Mouse (Mus musculus) layer of hippocampus, adult 9-11 months (tissue): Measurements from ENCODE around the gene Actr2.
A peak's percentile ranks its signal among the peaks of the same experiment; 100 is the strongest.
"Not testable (repeated sequence)": the region's sequence is repeated elsewhere in the genome, so short reads cannot be mapped to it uniquely, and the experiment has no call there.

Experiments
- DNase-seq: peaks from one replicate; pipeline ENCODE4 v3.0.0; 2022

Gene Actr2

DNA sequence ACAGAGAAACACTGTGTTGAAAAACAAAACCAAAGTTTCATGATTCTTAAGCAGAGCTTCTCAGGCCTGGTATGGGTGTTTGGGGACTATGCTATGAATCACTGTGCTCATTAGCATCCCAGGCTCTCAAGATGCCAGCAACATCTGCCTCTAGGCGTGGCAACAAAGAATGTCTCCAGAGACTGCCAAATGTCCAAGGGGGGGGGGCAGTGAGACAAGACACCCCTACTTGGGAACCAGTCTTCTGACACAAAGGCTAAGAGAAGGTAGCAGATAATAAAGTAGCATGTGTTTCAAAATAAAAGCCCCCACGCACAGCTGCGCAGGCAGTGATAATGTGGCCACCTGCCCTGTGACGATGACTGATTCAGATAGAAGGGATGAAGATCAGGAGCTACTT is 69.5 kb downstream of the Actr2 start:
- DNase-seq = peak; percentile 49

DNA sequence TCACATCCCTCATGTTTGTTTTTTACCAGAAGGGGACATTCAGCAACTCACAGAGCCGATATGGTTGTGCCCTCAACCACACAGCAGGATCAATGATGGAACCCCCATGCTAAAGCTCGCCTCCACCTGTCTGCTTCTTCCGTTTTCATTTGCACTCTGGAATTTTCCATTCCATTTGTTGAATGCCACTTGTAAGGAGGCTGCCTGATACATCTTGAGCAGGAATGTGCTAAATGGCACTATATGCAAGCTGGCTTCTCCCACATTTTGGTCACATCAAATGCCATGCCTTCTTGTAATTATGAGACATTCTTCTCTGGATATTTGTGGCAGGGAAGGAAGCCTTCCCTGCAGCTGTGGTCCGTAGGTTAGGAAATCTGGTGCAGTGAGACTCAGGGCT is 70.6 kb downstream of the Actr2 start:
- peak; percentile 75 for DNase-seq

DNA sequence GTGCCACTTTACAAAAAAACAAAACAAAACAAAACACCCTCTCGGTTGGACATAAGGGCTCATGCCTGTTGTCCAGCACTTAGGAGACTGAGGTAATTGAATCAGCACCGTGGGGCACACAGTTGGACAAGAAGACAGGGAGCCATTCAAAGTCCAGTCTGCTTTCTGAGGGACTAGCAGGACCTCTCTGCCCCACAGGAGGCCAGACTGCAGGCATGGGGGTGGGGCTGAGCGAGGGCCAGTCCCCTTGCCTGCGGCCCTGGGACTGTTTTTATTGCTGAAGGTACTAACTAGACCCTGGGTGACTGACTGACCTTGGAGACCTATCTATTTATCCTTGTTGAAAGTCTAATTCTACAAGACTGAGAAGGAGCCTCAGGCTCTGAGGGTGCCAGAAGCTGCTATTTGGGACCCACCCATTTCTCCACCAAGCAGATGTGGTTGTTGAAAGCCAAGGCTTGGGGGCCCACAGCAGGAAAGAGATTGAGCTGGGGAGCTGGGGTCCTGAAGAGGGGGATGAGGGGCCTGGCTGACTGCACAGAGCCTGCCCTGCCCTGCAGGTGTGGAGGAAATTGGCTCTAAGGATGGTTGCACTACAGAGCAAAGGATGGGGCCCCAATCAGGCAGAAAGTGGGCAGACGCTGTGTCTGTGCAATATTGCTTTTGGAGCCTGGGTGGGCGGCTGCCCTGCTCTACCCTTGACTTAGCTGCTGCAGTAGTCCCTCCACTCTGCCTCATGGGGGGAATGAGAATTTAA is 71.4 kb downstream of the Actr2 start:
- no peak for DNase-seq

DNA sequence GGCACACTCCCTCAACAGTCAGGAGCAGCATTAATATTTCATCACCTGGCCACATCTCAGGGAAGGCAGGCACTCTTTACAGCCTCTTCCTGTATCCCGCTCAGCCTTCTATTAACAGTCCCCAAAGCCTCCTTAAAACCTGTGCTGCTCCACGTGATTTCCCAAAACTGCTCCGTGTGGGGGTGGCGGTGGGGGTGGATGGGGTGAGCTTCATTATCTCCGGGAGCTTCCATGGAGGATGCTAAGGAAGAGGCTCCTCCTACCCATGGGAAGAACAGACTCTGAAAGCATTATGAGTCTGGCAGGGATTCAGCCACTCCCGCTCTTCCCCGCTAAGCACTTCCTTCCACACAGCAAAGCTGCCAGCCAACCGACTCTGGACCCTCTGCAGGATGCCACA is 74.0 kb downstream of the Actr2 start:
- peak; percentile 72 for DNase-seq

DNA sequence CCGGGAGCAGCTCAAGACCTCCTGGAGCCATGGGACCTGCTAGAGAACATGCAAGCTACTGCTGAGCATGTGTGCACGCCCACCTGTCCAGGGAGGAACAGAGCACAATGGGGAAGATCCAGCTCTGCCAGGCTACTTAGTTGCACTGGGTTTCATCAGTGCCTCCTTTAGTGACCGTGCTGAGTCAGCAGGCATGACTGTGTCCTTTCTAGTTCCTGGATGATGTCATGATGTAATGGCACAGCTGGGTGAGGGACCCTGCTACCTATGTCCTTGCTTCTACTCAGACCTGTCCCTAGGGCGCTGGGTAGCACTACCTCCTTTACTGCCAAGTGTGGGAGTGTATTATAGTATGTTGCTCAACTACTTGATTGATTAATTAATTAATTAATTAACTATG is 75.0 kb downstream of the Actr2 start:
- DNase-seq = no peak

DNA sequence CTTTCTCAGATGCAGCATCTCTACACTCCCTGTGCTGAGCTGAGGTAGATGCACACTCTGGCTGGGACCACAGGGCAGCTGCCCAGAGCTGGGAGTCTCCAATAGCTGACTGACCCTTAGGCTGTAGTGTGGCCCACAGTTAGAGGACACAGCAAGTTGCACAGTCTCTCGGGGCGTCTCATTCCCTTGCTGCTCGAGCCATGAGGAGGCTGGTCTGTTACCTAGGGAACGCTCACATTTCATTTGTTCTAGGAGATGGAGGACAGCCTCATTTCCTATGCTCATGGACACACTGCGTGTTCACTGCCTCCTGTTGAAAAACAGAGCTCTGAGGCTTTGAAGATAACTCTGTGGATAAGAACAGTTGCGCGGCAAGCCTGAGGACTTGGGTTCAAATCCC is 76.7 kb downstream of the Actr2 start:
- peak; percentile 55 for DNase-seq

DNA sequence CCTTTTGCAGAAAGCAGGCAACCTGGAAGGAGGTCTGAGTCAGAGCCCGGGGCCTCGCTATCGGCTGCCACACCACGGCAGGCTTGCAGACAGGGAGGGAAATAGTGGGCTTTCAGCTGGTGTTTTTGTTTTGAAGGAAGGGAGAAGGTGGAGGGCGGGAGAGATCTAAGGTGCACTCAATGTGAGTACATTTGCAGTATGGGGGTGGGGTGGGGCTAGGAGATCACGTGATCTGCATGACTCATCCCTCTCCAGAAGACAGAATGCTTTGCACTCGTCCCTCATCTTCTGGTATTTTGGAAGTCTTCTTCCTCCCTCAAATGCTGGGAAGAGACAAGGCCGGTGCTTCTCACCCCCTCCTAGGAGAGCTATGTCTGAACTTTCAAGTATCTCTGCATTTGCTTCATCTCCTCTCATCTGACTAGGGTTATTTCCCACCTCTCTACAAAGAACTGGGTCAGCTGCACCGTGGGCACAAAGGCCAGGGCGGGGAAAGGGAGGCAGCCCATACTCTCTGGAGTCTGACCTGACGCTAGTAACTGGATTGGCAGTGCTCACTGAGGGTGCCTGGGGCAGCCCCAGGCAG is 77.3 kb downstream of the Actr2 start:
- peak; percentile 48 for DNase-seq

DNA sequence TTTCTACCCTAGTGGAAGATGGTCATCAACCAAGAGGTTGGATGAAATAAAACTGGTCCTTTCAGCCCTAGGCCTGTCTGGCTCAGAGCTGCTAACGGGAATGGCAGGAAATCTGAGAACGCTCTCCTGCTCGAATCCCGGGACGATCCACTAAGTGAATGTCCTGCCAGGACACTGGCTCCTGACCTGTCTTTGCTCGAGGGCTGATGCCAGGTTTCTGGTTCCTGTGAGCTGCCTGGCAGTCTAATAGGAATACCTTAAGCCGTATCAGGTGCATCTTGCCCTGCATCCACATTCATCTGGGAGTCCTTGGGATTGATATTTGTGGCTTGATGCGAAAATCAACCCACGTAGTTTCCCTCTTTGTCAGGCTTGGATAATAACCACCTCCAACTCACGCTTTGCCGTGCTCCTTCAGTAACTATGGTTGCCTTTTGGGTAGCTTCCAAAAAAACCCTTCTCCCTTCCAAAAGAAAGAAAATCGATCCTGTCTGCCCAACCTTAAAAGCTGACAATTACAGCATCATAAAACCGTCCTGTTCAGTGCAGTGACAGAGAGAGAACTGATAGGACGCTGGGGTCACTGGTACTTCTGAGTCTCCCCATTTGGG is 78.3 kb downstream of the Actr2 start:
- DNase-seq = no peak

DNA sequence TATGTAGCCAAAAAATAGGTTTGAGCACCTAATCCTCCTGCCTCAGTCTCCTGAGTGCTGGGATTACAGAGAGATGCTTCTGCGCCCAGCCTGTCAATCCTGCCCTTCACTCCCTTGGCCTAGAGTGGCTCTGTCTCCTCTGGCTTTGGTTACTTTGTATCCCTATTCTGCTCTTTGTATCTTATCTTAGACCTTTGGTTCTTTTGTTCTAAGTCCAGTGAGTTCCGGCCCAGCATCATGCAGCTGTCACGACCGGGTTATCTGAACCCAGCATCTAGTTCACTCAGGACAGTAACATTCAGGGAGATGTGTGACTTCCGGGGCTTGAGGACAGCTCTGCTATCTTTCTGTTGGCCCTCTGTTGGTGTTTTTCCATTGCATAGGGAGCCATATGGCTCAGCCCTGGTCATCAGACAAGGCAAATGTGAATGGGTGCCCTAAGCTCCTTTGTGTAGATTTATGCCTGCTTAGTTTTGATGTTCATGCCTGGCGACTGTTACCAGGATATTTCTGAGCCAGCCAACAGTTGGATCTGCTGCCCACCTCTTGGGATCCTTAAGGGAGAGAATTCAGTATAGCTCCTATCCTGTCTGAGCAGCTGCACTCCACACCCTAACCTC is 79.1 kb downstream of the Actr2 start:
- no peak for DNase-seq

DNA sequence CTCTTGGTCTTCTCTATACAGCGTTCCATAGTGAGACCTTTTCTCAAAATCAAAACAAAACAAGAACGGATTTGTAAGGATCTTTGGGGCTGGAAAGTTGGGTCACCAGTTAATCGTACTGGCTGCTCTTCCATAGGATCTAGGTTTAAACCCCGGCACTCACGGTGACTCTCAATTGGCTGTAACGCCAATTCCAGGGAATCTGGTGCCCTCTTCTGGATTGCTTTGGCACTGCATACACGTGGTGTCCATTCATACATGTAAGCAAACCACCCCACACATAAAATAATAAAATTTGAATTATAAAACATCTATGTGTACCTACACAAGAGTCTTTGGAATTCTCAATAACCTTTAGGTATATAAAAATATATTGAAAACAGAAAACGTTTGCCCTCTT is 81.2 kb downstream of the Actr2 start:
- DNase-seq = no peak

DNA sequence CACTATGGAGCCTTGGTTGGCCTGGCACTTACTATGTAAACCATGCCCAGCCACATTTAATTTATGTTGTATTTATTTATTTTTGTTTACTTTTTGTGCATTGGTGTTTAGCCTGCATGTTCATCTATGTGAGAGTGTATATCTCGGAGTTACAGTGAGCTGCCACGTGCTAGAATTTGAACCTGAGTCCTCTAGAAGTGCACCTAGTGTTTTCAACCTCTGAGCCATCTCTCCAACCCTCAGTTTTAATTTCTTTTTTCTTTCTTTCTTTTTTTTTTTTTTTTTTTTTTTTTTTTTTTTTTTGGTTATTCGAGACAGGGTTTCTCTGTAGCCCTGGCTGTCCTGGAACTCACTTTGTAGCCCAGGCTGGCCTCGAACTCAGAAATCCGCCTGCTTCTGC is 81.7 kb downstream of the Actr2 start:
- not testable (repeated sequence) for DNase-seq

DNA sequence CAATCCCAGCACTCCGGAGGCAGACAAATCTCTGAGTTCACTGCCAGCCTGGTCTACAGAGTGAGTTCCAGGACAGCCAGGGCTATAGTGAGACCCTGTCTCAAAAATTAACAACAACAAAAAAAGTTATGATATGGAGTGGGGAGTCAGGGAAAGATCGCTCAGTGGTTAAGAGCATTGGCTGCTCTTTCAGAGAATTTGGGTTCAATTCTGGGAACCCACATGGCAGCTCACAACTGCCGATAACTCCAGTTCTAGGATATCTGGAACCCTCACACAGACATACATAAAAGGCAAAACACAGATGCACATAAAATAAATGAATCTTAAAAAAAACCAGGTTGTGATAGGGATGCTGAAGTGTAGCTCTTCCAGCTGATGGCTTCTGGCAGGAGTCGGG is 83.7 kb downstream of the Actr2 start:
- no peak for DNase-seq

DNA sequence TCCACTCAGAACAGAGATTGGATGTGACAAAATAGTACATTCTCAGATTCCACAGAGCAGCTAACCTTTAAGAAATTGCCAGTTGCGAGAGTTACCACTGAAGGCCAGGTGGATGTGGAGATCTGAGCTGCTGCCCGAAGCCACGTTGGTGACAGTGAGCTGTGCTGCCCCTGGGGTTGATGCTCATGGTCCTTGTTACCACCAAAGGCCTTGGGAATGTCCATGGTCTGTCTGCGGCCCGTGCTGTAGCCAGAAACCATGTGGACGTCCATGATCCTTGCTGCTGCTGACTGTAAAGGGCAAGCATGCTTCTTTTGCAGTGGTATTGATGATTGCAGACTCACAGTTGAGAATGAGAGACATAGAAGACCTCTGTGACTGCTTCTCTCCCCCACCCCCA is 84.3 kb downstream of the Actr2 start:
- DNase-seq = no peak

DNA sequence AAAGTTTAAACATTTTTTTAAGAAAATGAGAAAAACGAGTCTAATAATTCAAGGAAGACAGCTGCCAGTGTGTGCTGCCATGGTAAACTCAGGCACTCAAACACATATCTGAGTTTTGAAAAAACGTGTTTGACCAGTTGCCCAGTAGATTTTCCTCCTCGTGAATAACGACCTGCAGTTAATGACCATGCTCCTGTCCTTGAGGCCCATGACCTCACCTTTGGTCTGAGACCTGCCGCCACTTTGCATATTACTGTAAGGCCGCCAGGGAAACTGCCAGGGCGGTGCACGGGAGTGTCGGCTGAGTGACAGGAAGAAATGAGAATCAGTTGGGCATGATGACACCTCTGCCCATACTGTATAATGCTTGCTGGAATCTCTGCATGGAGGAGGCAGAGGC is 85.0 kb downstream of the Actr2 start:
- DNase-seq = no peak

DNA sequence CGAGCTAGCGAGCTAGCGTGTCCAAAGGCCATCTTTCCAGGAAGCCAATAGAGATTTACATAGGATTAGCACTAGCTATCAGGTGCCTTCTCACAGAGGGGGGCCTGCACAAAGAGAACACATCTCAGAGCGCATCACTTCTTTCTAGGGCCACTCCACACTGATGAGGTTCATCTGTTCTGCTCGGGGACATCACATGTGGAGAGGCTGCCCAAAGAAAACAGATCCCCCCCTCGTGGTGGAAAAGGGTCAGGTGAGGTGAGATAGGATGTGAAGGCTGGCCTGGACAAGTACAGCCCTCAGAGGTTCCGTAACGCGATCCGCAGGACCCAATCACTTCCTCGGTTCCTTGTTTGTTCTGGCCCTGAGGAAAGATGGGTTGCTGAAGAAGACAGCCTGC is 86.8 kb downstream of the Actr2 start:
- DNase-seq = no peak

DNA sequence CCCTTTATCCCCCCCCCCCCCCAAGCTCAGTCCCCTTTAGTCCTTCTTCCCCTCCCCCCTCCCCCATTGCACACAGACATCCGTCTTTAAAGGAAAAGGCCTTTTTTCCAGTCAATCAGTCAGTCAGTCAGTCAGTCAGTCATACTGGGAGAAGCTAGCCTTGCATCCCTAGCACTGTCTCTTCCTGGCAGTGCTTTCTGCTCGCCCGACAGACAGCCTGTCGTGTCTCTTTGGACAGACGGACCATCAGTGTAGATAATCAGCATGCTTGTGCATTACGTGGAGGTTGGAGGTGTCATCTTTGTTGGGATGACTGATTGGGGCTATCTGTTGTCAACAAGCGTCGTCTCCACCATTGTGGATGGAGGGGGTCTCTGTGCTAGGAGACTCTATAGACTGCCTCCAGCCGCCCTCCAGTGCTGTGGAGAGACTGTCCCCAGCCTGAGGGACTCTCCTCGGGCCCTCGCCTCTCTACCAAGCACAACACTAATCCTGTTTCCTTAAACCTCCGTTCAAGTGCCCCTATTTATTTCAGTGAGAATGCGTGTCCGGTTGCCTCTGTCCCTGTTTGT is 89.7 kb downstream of the Actr2 start:
- DNase-seq = no peak

DNA sequence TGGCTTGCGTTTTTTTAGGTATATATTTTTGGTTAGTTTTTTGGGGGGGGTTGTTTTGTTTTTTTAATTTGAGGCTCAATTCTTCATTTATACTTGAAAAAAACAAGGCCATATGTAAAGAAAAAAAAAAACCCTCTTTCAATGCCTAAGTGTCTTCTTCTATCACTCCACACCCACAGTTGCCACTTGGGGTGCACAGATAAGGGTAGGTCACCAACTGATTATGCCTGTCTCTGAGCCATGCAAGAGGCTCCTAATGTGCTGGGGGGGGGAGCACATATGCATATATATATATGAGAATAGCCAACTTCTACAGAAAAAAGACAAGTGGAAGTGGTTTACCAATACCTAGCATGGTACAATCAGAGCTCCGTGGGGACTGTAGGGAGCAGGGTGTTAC is 90.3 kb downstream of the Actr2 start:
- DNase-seq = no peak

DNA sequence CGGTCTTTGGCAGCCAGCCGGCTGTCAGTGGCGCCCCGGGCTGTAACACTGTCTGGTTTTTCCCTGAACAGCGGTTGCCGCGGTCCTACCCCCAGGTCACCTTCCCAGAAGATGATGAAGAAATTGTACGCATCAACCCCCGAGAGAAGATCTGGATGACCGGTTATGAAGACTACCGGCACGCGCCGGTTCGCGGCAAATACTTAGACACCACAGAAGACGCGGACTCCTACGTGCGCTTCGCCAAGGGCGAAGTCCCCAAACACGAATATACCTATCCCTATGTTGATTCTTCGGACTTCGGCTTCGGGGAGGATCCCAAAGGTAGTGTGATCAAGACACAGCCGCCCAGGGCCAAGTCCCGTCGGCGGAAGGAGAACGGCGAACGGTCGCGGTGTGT is 92.0 kb downstream of the Actr2 start:
- no peak for DNase-seq

DNA sequence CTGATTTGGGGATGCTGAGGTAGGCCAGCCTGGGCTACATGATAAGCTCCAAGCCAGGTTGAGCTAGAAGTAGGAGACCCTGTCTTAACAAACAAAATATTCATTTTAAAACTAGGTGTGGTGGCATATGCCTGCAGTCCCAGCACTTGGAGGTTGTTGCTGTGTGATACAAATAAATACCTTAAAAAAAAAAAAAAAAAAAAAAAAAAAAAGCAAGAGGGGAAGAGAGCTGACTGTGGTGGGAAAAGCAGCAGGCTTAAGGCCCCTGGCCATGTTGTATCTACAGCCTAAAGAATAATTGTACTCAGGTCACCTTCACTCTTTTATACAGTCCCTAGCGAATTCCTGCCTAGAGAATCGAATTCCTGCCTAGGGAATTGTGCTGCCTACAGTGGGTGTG is 93.8 kb downstream of the Actr2 start:
- DNase-seq = no peak

DNA sequence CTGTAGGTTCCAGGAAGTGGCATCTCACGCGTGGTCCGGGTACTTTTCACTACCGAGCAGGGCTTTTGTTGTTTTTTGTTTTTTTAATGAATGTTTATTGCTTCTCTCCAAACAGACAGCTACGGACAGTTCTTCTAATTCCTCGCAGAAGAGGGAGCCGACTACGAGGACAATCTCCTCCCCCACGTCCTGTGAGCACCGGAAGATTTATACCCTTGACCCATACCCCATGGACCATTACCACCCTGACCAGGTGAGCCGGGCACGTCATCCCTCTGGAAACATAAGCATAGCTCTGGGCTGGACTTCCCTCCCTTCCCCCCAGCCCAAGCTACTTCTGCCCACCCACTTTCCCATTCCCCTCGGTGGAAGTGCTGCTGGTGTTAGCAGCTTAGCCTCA is 94.8 kb downstream of the Actr2 start:
- no peak for DNase-seq

DNA sequence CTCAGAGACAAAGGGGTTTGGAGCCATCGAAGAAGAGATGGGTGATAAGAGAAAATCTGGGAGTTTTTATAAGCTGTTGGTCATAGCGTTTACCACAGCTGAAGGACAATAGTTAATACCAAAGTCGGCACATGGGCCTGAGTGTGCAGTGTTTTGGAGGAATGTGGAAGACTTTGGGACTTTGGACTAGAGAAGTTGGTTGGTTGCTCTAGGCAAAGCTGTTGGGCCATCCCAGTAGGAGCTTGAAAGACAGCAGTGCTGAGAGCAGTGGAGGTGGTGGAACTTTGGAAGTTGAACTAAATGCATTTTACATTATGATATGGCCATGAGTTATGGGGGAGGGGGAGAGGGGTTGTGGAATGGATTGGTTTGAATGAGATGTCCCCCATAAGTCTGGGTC is 99.3 kb downstream of the Actr2 start:
- no peak for DNase-seq
